In the genomic region with DNA sequence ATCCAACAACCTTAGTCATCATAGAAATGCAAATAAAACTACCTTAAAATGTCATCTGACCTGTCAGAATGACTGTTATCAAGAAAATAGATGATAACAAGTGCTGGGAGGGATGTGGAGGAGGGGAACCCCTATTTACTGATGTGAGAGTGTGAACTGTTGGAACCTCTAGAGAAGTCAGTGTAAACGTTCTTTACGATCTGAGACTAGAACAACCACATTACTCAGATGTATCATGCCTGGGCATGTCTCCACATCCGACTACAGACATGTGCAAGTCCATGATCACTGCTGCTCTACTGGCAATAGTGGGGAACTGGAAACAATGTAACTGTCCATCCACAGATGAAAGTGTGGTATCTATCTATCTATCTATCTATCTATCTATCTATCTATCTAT, we compare ENCODE assay signal across 16 mouse cellular contexts.
"Had no signal": no experiment of that assay in that cellular context is flagged by ENCODE, and none has a peak within 500 bp of the region (broad histone marks: within the 10 kb centered on the region; RNA-seq: fewer than 3 reads in every experiment).

No protein-coding gene starts in this region.

- DNase-seq: kidney, adult 8-10 months; kidney, postnatal 14 days; kidney, postnatal 4 days; liver, embryonic 13.5 days; lung, adult 2 months; lung, postnatal 14 days; lung, postnatal 4 days; midbrain, embryonic 14.5 days; right cerebral cortex, adult 18-20 months; right cerebral cortex, postnatal 14 days; right cerebral cortex, postnatal 4 days; thymus, postnatal 36 days had no signal

- H3K9me3 ChIP-seq: kidney, embryonic 15.5 days; liver, embryonic 13.5 days; neural tube, embryonic 12.5 days; neural tube, embryonic 15.5 days had no signal

- H3K4me1 ChIP-seq: liver, embryonic 13.5 days; neural tube, embryonic 12.5 days; neural tube, embryonic 15.5 days had no signal

- H3K27ac ChIP-seq: kidney, embryonic 15.5 days; liver, embryonic 13.5 days; neural tube, embryonic 12.5 days; neural tube, embryonic 15.5 days had no signal

- H3K27me3 ChIP-seq: kidney, embryonic 15.5 days; liver, embryonic 13.5 days; neural tube, embryonic 12.5 days; neural tube, embryonic 15.5 days had no signal

- H3K4me2 ChIP-seq: kidney, embryonic 15.5 days; liver, embryonic 13.5 days; midbrain, embryonic 11.5 days; neural tube, embryonic 12.5 days; neural tube, embryonic 15.5 days had no signal

- H3K4me3 ChIP-seq: kidney, embryonic 15.5 days; liver, embryonic 13.5 days; neural tube, embryonic 12.5 days; neural tube, embryonic 15.5 days had no signal

- H3K9ac ChIP-seq: kidney, embryonic 15.5 days; liver, embryonic 13.5 days; neural tube, embryonic 12.5 days; neural tube, embryonic 15.5 days had no signal

- H3K36me3 ChIP-seq: kidney, embryonic 15.5 days; liver, embryonic 13.5 days; neural tube, embryonic 12.5 days; neural tube, embryonic 15.5 days had no signal
